In the genomic region with DNA sequence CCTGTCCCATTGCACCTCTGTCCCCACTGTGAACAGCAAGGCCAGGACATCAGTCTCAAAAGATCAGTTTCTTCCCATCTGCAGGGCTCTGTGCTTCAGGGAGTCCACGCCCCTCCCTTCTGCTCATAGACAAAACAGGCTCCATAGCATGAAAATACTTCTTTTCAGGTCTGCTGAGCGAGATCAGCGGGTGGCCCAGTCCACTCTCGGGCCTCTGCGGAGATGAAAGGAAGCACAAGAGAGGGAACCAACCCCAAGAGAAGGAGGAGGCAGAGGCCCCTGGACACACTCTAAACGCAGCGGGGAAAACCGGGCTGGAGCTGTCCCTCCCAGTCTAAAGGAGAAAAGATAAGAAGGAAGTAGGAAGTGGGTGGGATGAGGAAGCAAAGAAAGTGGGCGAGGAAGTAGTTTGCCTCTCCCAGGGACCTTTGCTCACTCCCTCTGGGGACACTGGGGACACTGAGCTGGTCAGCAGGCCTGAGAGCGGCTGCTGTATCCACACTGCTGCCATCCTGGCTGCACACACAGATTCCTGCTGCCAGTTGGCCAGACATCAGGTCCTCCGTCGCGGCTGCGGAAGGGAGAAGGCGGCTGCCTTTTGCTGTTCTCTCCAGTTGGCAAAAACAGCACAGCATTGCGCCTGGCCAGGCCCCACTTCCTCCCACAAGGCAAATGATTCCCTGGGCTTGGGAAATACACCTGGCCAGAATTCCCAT, we compare ENCODE assay signal across 9 mouse cellular contexts.
DNase-seq lines count a peak whose midpoint lies in the region; ATAC-seq and TF ChIP-seq lines count a peak whose summit lies in the region.
"Had no signal": no experiment of that assay in that cellular context is flagged by ENCODE, and none has a peak within 500 bp of the region (broad histone marks: within the 10 kb centered on the region; RNA-seq: fewer than 3 reads in every experiment).

No protein-coding gene starts in this region.

- no peaks in the 10 kb centered on the region for H3K36me3 ChIP-seq in hindbrain, embryonic 13.5 days
- H3K36me3 ChIP-seq in lung, embryonic 14.5 days (ENCODE audit: insufficient read depth), result no peaks in the 10 kb centered on the region

- H3K9ac ChIP-seq in hindbrain, embryonic 13.5 days, result peak overlapping the region; percentile 26
- no peak overlapping the region for H3K9ac ChIP-seq in lung, embryonic 14.5 days

- H3K4me1 ChIP-seq in hindbrain, embryonic 13.5 days (replicated peaks), result peaks cover 52% of the 10 kb centered on the region
- H3K4me1 ChIP-seq in lung, embryonic 14.5 days (ENCODE audit: insufficient read depth), result peaks cover 8% of the 10 kb centered on the region; the same call in 1 of the 2 replicates

- H3K9me3 ChIP-seq in hindbrain, embryonic 13.5 days, result no peaks in the 10 kb centered on the region
- no peaks in the 10 kb centered on the region for H3K9me3 ChIP-seq in lung, embryonic 14.5 days (ENCODE audit: low read depth, low read length)
- H3K9me3 ChIP-seq: megakaryocyte, embryonic 14.5 days had no signal

- no peak overlapping the region for H3K4me3 ChIP-seq in hindbrain, embryonic 13.5 days
- no peak overlapping the region for H3K4me3 ChIP-seq in lung, embryonic 14.5 days (ENCODE audit: low read depth, low read length)

- H3K4me2 ChIP-seq in hindbrain, embryonic 13.5 days, result peak overlapping the region; percentile 29
- peak overlapping the region; percentile 23 for H3K4me2 ChIP-seq in lung, embryonic 14.5 days

- WGBS in hindbrain, embryonic 13.5 days, result 1% methylated on average over 16 of the region's 16 CpGs
- WGBS in lung, embryonic 14.5 days, result 7% methylated on average over 16 of the region's 16 CpGs

- peaks cover 44% of the 10 kb centered on the region for H3K27me3 ChIP-seq in hindbrain, embryonic 13.5 days
- 0 out of 2 replicates have a peak, but pooled peaks cover 2% of the 10 kb centered on the region for H3K27me3 ChIP-seq in lung, embryonic 14.5 days (ENCODE audit: insufficient read depth, low read length)

- TF ChIP-seq CTCF in lung, embryonic 14.5 days (IDR thresholded peaks at IDR 0.05; ENCODE audit: low read depth), result no peak

- DNase-seq in MN1 (ENCODE audit: low spot score), result peak; percentile 60
- DNase-seq in cerebellum, postnatal 4 days (ENCODE audit: low spot score in 2 of 2), result peak; percentile 68 to 83
- DNase-seq in gastrocnemius, adult 8-10 months (ENCODE audit: low spot score in 2 of 2), result peak; percentile 76 to 89
- DNase-seq in layer of hippocampus, postnatal 14 days (ENCODE audit: low spot score in 2 of 2), result peak; percentile 81 to 89
- DNase-seq in lung, embryonic 14.5 days, result peak; percentile 76
- DNase-seq in retina, embryonic 14.5 days (ENCODE audit: low spot score), result peak; percentile 45
- no peak for DNase-seq in spleen, postnatal 10 days (ENCODE audit: low spot score in 2 of 2)

- H3K27ac ChIP-seq in hindbrain, embryonic 13.5 days, result peak overlapping the region; percentile 25
- peak overlapping the region; percentile 47; the same call in 1 of the 2 replicates for H3K27ac ChIP-seq in lung, embryonic 14.5 days (ENCODE audit: low read depth)

- ATAC-seq in hindbrain, embryonic 13.5 days (ENCODE audit: low FRiP score), result peak; percentile 65
- ATAC-seq in lung, embryonic 14.5 days (ENCODE audit: insufficient read depth), result peak; percentile 28; the same call in 1 of the 2 replicates

Comparison
In these comparisons a context has a peak if more than half of its experiments do, and no peak if none do; other contexts are left out.
1. DNase-seq: peak in MN1 (single experiment), cerebellum, postnatal 4 days (2 of 2), gastrocnemius, adult 8-10 months (2 of 2), layer of hippocampus, postnatal 14 days (2 of 2), lung, embryonic 14.5 days (single experiment) and retina, embryonic 14.5 days (single experiment); none in spleen, postnatal 10 days (0 of 2).